Mouse (Mus musculus) megakaryocyte, embryonic 14.5 days (primary cell): ENCODE data around the gene Sema5a. TPM values are rescaled to one million over a fixed set of nuclear protein-coding genes. Genes with fewer than 3 reads are reported as not detected.

Experiments used
- H3K27me3 ChIP-seq: replicated peaks from 2 replicates; pipeline ENCODE3; 2012; ENCODE audit warnings: inconsistent platforms
- H3K36me3 ChIP-seq: replicated peaks from 2 replicates; pipeline ENCODE3; 2012; ENCODE audit warnings: low read length, inconsistent platforms, mixed read lengths
- H3K4me1 ChIP-seq: 2 replicates; pipeline ENCODE4 v1.6.1; 2012; ENCODE audit warnings: inconsistent platforms
- H3K4me3 ChIP-seq: replicated peaks from 2 replicates; pipeline ENCODE3; 2012; ENCODE audit warnings: moderate library complexity, mild to moderate bottlenecking, inconsistent platforms
- H3K9me3 ChIP-seq: 2 replicates; pipeline ENCODE4 v1.6.1; 2012; ENCODE audit warnings: inconsistent platforms
- FLI1 ChIP-seq: IDR thresholded peaks from 2 replicates; pipeline ENCODE4 v1.6.1; 2012; ENCODE audit warnings: low read length, inconsistent platforms, mixed read lengths
- GATA1 ChIP-seq: IDR thresholded peaks from 3 replicates; pipeline ENCODE4 v1.6.1; 2012; ENCODE audit warnings: mixed read lengths, low read length, inconsistent platforms, borderline replicate concordance
- polyA plus RNA-seq: library from polyadenylated mRNA; stranded (reverse); fragments of >175 nt; gene quantifications from 2 replicates; pipeline ENCODE4 v1.2.3, GENCODE M21; 2012; ENCODE audit warnings: low replicate concordance; ENCODE audit not compliant: insufficient read depth

The Sema5a gene
- polyA plus RNA-seq, 1 experiment = not detected

DNA sequence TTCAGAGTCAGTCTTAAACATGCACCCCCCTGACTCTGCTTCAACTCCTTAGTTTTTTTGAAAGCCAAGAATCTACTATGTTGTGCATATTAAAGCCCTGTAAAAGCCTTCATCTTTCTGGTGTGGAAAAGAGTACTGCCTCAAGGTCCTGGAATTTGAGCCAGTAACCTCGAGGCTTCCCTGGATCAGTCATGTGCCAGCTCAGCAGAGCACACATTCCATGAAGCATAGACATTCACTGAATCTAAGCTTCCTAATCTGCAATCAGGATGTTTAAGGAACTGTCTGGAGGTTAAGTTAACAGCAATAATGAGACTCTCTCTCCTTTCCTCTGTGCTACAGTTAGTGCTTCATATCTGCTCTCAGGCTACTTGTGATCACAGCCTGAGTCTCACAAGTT lies 270.3 kb downstream of the Sema5a start:
- Histone ChIP-seq H3K4me1 (no peaks in the 10 kb centered on the region), H3K27me3 (no peaks in the 10 kb centered on the region), H3K9me3 (no peaks in the 10 kb centered on the region), H3K36me3 (no peaks in the 10 kb centered on the region), H3K4me3 (no peak overlapping the region)
- TF ChIP-seq FLI1 = no peak
- TF ChIP-seq GATA1 = no peak

DNA sequence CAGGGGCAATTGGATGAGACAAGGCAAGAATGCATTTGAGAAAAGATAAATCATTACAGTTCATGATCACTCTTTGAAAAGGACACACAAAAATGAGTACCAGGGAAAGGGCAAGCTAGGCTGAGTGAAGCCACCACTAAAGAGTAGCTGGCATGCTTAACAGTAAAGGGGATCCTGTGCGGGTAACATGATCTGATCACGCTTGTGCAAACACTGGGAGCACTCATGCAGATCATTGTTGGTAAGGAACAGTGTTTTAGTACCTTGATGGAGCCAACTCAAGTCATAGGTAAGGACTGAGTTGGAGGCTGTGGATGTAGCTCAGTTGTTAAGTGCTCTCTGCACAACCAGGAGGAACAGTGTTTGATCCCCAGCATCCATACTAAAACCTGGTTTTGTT lies 273.3 kb downstream of the Sema5a start:
- Histone ChIP-seq H3K9me3 (no peaks in the 10 kb centered on the region), H3K4me1 (no peaks in the 10 kb centered on the region), H3K4me3 (no peak overlapping the region), H3K27me3 (no peaks in the 10 kb centered on the region), H3K36me3 (no peaks in the 10 kb centered on the region)
- TF ChIP-seq FLI1 (no peak), GATA1 (no peak)

DNA sequence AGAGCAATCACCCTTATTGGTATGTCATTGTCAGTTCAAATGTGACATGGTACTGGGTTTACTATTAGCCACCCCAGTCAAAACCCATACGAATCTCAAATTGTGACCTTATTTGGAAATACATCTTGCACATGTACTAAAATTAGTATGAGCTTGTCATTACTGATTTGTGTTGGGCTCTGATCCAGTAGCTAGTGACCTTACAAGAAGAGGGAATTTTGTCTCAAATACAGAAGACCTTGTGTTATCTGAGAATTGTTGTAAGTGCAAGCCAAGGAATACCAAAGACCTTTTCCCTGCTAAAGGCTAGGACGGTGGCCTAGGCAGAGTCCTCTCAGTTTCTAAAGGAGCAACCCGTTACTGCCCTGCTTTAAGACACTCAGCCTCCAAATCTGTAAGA lies 287.9 kb downstream of the Sema5a start:
- Histone ChIP-seq H3K4me1 (no peaks in the 10 kb centered on the region), H3K4me3 (no peak overlapping the region)
- TF ChIP-seq GATA1 (no peak), FLI1 (no peak)

DNA sequence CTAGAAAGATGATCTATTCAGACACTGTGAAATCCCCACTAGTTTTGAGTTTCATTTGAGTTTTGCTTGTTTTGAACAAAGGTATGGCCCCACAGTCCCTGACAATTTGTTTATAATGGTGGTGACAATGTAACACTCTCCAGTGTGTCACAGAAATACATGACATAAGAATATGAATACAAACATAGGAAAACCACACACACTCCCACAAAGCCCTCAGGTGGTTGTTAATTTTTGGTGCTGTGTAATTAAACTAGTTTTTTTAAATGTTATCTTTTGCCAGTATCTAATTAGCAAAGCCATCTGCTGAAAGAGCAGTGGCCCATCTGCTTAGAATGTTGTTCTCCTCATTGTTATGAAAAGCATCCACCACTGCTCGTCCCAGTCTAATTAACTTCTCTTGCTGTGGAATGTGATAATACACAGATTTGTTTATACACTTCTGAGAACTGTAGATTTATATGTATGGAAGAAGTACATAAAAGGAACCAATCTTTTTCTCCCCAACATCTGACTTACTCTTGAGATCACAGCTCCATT lies 289.0 kb downstream of the Sema5a start:
- no peaks in the 10 kb centered on the region for H3K36me3 ChIP-seq
- no peaks in the 10 kb centered on the region for H3K27me3 ChIP-seq
- no peak overlapping the region for H3K4me3 ChIP-seq
- H3K9me3 ChIP-seq = no peaks in the 10 kb centered on the region
- TF ChIP-seq FLI1 (no peak), GATA1 (no peak)
- no peaks in the 10 kb centered on the region for H3K4me1 ChIP-seq

More for the DNA sequence above, 287.9 kb downstream of the Sema5a start:
- Histone ChIP-seq H3K36me3 (no peaks in the 10 kb centered on the region), H3K27me3 (no peaks in the 10 kb centered on the region), H3K9me3 (no peaks in the 10 kb centered on the region)

DNA sequence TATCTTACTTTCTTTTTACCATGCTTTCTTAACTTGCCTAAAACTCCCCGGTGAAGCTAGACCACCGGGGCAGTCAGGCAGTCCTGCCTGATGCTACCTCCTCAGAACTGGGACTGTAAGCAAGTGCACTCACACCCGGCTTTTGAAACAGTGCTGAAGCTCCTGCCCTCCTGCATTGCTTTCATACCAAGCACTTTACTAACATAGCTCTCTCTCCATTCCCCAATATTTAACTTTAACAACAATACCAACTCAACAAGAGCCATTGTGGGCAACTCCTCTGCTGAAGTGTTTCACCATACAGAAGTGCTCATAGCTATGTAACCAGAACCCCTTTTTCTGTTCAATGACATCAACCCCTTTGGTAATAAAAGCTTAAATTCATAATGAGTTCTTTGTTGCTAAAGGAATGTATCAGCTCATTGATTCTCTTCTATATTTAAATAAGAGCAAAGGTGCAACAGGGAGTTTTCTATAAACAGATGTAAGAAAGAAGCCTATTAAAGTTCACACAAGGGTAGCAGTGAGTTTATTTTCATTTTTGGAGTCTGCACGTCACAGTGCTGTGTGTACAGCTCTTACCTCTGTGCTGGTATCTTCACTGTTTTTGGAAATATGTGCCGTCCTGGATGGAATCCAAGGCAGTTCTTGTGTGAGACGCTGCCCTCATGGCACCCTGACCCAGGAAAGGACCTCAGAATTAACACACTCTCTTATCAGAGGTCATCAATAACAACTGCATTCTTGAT lies 292.3 kb downstream of the Sema5a start:
- Histone ChIP-seq H3K36me3 (no peaks in the 10 kb centered on the region), H3K4me1 (no peaks in the 10 kb centered on the region), H3K27me3 (no peaks in the 10 kb centered on the region), H3K9me3 (peaks cover 12% of the 10 kb centered on the region), H3K4me3 (no peak overlapping the region)
- TF ChIP-seq FLI1 (no peak), GATA1 (no peak)

DNA sequence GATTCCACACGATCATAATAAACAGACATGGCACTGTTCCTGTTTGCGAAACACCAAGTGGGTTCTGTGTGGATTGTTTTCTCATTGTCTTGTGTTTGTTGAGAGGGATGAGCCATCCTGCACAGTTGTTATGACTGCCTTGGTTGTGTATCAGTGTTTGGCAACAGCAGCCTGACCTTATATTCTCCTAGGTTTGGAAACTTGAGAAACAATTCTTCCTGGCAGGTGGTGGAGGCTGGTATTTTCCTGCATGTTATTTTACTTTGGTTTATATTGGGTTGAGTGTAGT lies 292.8 kb downstream of the Sema5a start:
- H3K9me3 ChIP-seq = peaks cover 12% of the 10 kb centered on the region
- TF ChIP-seq FLI1 = no peak
- TF ChIP-seq GATA1 = no peak
- no peaks in the 10 kb centered on the region for H3K4me1 ChIP-seq
- no peaks in the 10 kb centered on the region for H3K36me3 ChIP-seq
- no peak overlapping the region for H3K4me3 ChIP-seq
- no peaks in the 10 kb centered on the region for H3K27me3 ChIP-seq

DNA sequence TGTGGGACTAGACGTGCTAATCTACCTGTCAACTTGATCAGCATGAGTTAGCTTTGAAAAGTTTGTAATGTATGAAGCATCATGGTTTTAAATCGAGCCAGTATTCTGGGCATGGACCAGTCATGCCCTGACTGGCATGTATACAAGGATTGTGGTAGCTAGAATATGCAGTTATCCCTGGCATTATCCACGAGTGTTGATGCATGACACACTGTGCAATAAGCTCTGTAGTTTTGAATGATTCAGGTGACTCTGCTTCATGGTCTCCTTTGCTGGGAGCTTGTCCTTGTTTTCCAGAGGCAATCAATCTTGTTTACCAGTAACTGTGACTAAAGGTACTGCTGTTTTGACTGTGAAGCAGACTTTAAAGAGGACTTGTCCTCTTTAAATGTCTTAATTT lies 293.5 kb downstream of the Sema5a start:
- H3K27me3 ChIP-seq = no peaks in the 10 kb centered on the region
- no peaks in the 10 kb centered on the region for H3K36me3 ChIP-seq
- TF ChIP-seq FLI1 (no peak), GATA1 (no peak)
- H3K4me1 ChIP-seq = no peaks in the 10 kb centered on the region
- H3K4me3 ChIP-seq = no peak overlapping the region
- peaks cover 12% of the 10 kb centered on the region for H3K9me3 ChIP-seq

DNA sequence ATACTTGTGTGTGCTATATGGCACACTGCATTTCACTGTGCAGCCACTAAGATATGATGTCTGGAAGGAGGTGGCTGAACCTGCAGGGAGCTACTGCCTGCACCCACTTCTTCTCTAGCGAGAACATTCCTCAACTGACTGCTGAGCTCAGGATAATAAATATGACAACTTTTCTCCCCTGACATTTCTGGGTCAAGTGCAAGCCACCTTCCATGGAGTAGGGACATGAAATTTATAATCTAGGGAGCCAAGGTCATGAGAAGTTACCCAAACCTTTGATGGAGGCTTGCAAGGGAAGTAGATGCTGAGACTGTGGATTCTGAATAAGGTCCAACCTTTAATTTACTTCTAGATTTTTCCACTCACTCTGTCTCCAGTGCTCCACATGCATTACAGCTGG lies 298.1 kb downstream of the Sema5a start:
- peaks cover 17% of the 10 kb centered on the region for H3K9me3 ChIP-seq
- TF ChIP-seq GATA1 = no peak
- no peak for TF ChIP-seq FLI1
- H3K4me1 ChIP-seq = no peaks in the 10 kb centered on the region
- H3K4me3 ChIP-seq = no peak overlapping the region
- H3K36me3 ChIP-seq = no peaks in the 10 kb centered on the region
- H3K27me3 ChIP-seq = no peaks in the 10 kb centered on the region

DNA sequence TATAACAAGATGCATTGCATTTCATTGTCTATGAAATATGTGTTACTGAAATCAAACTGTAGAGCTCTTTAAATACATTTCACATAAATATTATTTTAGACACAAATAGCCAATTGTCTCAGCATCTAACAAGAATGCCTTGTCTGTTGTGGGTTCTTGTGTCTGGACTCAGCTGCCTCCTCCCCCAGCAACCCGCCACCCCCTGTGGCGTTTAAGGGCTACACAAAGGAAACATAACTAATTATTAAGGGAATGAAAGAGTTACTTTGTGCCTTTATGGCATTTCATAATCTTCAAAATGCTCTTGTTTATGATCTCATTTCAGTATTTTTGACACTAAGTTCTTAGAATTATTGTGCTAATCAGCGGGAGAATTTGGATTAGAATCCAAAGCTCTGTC lies 298.6 kb downstream of the Sema5a start:
- Histone ChIP-seq H3K4me3 (no peak overlapping the region), H3K36me3 (no peaks in the 10 kb centered on the region), H3K4me1 (no peaks in the 10 kb centered on the region), H3K27me3 (no peaks in the 10 kb centered on the region), H3K9me3 (peaks cover 17% of the 10 kb centered on the region)
- no peak for TF ChIP-seq FLI1
- no peak for TF ChIP-seq GATA1

DNA sequence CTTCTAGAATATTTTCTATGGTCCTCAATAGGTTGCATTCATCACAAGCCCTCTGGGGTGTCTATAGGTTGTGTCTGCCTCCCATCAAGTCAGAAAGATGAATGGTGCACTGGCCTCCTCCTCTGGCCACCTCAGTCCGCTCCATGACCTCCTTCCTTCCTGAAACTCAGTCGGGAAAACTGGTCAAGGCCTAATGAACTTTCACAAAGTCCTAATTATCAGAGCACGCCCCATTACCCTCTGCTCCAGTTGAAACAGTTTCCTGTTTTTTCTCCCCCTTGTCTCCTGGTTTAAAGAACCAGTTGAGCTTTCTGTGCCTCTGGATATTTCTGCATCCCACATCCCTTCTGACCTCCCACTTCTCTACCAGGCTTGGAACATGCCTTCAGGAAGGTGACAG lies 300.8 kb downstream of the Sema5a start:
- TF ChIP-seq FLI1 (no peak), GATA1 (no peak)
- Histone ChIP-seq H3K9me3 (peaks cover 9% of the 10 kb centered on the region), H3K4me1 (no peaks in the 10 kb centered on the region), H3K27me3 (no peaks in the 10 kb centered on the region), H3K36me3 (no peaks in the 10 kb centered on the region), H3K4me3 (no peak overlapping the region)

DNA sequence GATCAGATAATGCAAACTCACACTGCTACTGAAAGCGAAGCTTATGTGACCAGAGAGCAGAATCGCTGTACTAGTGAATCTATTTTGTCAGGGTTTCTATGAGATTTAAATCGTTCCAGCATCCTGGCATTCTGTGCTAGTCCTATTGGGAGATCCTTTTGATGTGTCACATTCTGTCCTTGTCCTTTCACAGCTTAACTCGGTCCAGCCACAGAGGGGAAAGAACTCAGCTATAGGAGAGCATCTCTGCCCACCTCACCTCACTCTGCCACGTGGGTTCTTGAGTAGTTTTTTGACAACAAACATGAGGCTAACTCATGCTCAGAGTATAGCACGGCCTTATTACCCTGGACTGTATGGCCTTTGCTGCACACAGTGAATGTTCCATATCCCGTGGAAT lies 302.1 kb downstream of the Sema5a start:
- TF ChIP-seq GATA1 (no peak), FLI1 (no peak)

More for the DNA sequence above, 302.1 kb downstream of the Sema5a start:
- no peaks in the 10 kb centered on the region for H3K4me1 ChIP-seq
- H3K27me3 ChIP-seq = no peaks in the 10 kb centered on the region
- H3K9me3 ChIP-seq = peaks cover 5% of the 10 kb centered on the region; the same call in 1 of the 2 replicates
- H3K4me3 ChIP-seq = peak overlapping the region; percentile 42
- H3K36me3 ChIP-seq = no peaks in the 10 kb centered on the region
